Mouse (Mus musculus) B cell, adult 67 days (primary cell): ENCODE data around the gene Srcap. TPM values are rescaled to one million over a fixed set of nuclear protein-coding genes. Genes with fewer than 3 reads are reported as not detected.

Experiments used
- total RNA-seq, 2 experiments: library from RNA; stranded (reverse); gene quantifications; 4 replicates each; pipeline ENCODE4 v1.2.4; 2023

Srcap gene
- 100 to 1,000 TPM; 208 to 213 TPM for total RNA-seq

GRCm38 (mm10) chr7:127511808-127512230, at the start of gene Srcap:
Gene Srcap (plus strand): TSS chr7:127511983.

GRCm38 (mm10) chr7:127478635-127479317, 33.0 kb upstream of the Srcap start, which contains the start of gene Fbrs:
Gene Fbrs (plus strand): TSS chr7:127479199.

GRCm38 (mm10) chr7:127519284-127519683, 7.5 kb downstream of the Srcap start, which contains the start of gene Gm42715:
Gene Gm42715 (plus strand): TSS chr7:127519584.

GRCm38 (mm10) chr7:127561340-127561858, 49.6 kb downstream of the Srcap start, which contains the start of gene Tmem265:
Gene Tmem265 (plus strand): TSS chr7:127561390.

GRCm38 (mm10) chr7:127572895-127573471, 61.2 kb downstream of the Srcap start, which contains the start of gene Phkg2:
Gene Phkg2 (plus strand): TSS chr7:127573340.

GRCm38 (mm10) chr7:127588011-127588871, 76.5 kb downstream of the Srcap start, which contains the start of the genes Ccdc189 and Rnf40:
Gene Ccdc189 (minus strand): TSS chr7:127588595.
Gene Rnf40 (plus strand): TSS chr7:127588767.

Other genes with a start within 250 kb of the Srcap start
- gene Sephs2, start 237.9 kb upstream of the Srcap start, total RNA-seq: 10 to 100 TPM; 28.9 to 30.8 TPM
- gene Itgal, start 215.7 kb upstream of the Srcap start, total RNA-seq: 100 to 1,000 TPM; 118 to 124 TPM
- gene Zfp768, start 166.4 kb upstream of the Srcap start, total RNA-seq: 1 to 10 TPM; 3.0 to 4.8 TPM
- gene Zfp747, start 135.9 kb upstream of the Srcap start, total RNA-seq: 10 to 100 TPM; 13.5 to 17.4 TPM
- 1 to 10 TPM; 4.7 to 5.4 TPM for gene 9130019O22Rik, start 124.8 kb upstream of the Srcap start, total RNA-seq
- gene E430018J23Rik, start 118.4 kb upstream of the Srcap start, total RNA-seq: 1 to 10 TPM; 6.2 to 8.6 TPM
- 10 to 100 TPM; 10.5 to 13.3 TPM for gene Zfp764, start 105.2 kb upstream of the Srcap start, total RNA-seq
- 10 to 100 TPM; 13.8 to 22.7 TPM for gene Zfp688, start 89.9 kb upstream of the Srcap start, total RNA-seq
- gene Zfp689, start 62.8 kb upstream of the Srcap start, total RNA-seq: 1 to 10 TPM; 4.7 to 6.6 TPM
- gene Prr14, start 52.4 kb upstream of the Srcap start, total RNA-seq: 100 to 1,000 TPM; 166 to 171 TPM
- 100 to 1,000 TPM; 272 to 327 TPM for gene Fbrs, start 32.8 kb upstream of the Srcap start, total RNA-seq
- gene Gm42715, start 7.6 kb downstream of the Srcap start, total RNA-seq: 10 to 100 TPM; 44.1 to 48.8 TPM
- gene Tmem265, start 49.4 kb downstream of the Srcap start, total RNA-seq: 1 to 10 TPM in 1 of 2 experiments, not detected in 1; 6.6 TPM
- gene Phkg2, start 61.4 kb downstream of the Srcap start, total RNA-seq: 100 to 1,000 TPM; 143 to 159 TPM
- gene Ccdc189, start 76.6 kb downstream of the Srcap start, total RNA-seq: 1 to 10 TPM; 1.0 to 1.3 TPM
- 100 to 1,000 TPM; 152 to 153 TPM for gene Rnf40, start 76.8 kb downstream of the Srcap start, total RNA-seq
- gene Zfp629, start 103.8 kb downstream of the Srcap start, total RNA-seq: 1 to 10 TPM; 4.0 to 5.6 TPM
- gene Bcl7c, start 196.9 kb downstream of the Srcap start, total RNA-seq: 10 to 100 TPM; 57.9 to 70.7 TPM
- gene Ctf1, start 200.8 kb downstream of the Srcap start, total RNA-seq: not detected
- gene Ctf2, start 220.2 kb downstream of the Srcap start, total RNA-seq: not detected
- gene Fbxl19, start 232.6 kb downstream of the Srcap start, total RNA-seq: 10 to 100 TPM; 14.3 to 15.7 TPM